Mouse (Mus musculus): ENCODE data around the gene Syde2.
"Not testable (repeated sequence)": the region's sequence is repeated elsewhere in the genome, so short reads cannot be mapped to it uniquely, and the experiment has no call there.

The Syde2 gene

DNA sequence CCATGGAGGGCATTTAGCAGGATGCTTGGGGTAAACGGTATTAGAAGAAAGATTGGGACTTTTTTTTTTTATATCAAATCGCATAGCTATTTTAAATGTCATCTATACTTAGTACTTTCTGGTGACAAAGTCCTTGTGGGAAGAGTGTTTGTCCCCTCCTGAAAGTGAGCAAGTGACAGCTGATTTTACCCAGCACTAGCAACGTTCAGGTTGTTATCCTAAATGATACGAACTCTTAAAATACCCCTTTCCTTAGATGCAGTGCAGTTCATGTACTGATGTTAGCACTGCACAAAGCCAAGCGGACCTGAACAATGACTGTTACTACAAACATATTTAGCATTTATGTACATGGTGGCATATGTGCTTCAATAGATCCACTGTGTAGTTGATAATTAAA is 20.9 kb upstream of the Syde2 start:
- DNase-seq (ENCODE audit: low read depth, low spot score), result no peak

DNA sequence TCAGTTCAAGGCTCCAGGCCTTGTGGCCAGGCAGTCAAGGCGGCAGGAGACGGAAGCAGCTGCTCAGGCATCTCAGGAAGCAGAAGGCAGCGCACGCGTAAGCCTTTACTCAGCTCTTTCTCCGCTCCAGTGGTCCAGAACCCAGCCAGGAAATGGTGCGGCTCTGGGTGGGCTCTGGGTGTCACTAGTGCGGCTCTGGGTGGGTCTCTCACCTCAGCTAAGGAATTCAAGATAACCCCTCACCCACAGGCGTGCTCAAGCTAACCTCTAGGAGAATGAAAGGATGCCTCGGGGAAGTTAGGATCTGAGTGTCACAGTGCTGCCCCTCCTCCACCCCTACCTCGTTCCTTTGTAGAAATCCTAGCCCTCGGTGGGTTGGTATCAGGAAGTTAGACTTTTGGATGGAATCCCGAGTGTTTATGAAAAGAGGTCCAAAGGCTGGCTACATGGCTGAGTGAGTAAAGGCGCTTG is 18.6 kb upstream of the Syde2 start:
- DNase-seq (ENCODE audit: low read depth, low spot score), result no peak

DNA sequence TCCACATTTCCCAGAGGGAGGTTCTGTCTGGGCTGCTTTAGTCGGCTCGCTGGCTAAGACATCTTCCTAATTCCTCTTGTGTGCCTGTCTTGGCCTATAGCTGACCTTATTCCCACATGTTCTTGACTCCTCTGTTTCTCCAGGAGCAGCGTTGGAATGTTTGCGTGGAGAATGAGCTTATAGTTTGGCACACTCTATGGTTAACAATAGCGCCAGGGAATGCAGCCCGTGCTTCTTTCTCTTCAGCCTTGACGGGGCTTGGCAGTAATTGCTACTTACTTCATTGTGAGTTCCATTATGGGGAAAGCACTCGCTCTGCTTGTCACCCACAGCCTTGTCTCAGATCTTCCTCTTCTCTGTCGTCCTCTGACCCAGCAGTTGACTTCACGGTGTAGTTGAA is 16.2 kb upstream of the Syde2 start:
- DNase-seq (ENCODE audit: low read depth, low spot score), result no peak

DNA sequence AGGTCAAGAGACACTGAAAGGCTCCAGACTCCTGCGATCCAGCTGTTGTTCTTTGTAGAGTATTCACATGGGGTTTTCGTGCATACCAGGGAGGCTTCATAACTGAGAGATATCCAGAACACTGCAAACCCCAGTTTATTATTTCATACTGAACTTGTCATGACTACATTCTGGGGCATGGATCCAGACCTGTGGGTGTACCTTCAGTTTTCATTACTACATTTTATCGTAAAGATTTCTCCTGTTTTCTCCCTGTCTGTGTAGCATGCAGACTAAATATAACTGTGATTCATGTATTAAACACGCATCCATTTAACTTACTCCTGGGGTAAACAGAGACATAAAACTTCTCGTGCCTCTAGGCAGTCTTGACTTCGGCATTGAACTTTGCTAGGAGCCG is 12.7 kb upstream of the Syde2 start:
- DNase-seq (ENCODE audit: low read depth, low spot score), result no peak

DNA sequence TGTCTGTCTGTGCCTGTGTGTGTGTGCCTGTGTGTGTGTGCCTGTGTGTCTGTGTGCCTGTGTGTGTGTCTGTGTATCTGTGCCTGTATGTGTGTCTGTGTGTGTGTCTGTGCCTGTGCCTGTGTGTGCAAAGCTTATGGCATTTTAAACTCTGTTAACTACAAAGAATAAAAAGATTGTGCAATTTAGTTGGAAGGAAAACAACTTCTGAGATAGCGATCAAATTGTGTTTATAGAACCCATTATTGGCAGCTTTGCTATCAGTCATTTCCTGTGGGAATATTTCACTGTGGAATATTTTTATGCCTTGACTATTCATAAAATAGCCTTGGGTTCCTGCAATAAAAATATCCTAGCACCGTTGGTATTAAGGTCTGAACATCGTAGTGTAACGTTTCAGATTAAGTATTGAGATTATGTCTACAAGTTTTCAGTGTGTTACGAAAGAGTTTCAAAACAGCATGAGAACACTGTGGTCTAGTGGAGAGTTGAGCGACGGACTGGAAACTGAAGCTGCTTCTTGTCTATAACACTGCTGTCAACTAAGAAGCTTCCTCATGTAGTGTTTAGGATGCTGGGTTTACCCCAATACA is 2.2 kb upstream of the Syde2 start:
- no peak for DNase-seq (ENCODE audit: low read depth, low spot score)

DNA sequence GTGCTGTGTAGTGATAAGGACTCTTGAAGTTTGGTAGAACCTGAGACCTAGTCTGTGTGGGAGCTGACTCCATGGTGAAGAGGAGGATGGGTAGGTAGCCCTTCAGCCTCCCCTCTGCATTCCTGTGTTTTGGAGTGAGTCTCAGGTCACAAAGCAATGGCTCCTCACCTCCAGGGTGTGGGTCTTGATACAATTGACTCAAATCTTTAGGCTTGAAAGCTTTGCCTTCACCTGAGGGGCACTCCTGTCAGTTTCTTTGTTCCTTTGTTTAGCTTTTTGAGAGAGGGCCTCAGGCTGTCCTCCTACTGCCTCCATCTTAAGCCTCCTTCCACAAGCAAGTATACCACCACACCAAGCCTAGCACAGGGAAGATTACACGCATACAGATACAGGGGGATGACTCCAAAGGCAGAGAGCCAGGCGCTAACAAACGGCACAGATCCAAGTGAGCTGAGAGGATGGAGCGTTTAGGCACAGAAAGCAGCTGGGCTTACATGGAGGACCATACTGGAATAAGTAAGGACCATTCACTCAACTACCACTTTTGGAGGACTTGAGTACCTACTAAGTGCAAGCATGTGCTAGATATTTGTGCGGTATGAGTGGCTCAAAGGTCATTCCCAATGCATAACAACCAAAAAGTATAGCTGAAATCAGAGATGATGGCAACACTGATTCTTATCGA is 1.2 kb upstream of the Syde2 start:
- no peak for DNase-seq (ENCODE audit: low read depth, low spot score)

DNA sequence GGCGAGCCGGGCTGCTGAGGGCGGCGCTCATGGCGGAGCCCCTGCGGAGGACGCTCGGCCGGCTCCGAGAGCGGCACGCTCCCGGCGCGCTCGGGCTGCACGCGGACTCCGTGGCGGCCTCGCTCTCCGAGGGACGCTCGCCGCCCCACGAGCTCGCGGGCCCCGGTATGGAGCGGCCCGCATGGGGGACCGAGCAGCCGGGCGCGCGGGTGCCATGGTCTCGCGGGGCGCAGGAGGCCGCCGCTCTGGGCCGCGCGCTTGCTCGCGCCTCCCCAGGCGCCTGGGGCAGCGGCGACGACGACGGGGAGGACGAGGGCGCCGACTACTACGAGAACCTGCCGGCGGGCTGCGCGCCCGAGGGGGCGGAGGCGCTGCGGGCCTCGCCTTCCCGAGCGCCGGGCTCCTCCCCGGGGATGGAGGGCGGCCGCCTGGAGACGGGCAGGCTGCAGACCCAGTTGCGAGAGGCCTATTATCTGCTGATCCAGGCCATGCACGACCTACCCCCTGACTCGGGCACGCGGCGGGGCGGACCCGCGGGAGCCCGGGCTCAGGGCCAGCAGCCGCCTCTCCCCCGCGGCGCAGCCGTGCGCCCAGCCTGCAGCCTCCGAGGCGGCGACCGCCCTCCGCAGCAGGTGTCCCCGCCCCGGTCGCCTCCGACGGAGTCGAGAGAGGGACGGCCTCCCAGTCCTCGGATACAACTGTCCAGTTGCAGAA is 457 bp downstream of the Syde2 start:
- DNase-seq (ENCODE audit: low read depth, low spot score), result no peak

DNA sequence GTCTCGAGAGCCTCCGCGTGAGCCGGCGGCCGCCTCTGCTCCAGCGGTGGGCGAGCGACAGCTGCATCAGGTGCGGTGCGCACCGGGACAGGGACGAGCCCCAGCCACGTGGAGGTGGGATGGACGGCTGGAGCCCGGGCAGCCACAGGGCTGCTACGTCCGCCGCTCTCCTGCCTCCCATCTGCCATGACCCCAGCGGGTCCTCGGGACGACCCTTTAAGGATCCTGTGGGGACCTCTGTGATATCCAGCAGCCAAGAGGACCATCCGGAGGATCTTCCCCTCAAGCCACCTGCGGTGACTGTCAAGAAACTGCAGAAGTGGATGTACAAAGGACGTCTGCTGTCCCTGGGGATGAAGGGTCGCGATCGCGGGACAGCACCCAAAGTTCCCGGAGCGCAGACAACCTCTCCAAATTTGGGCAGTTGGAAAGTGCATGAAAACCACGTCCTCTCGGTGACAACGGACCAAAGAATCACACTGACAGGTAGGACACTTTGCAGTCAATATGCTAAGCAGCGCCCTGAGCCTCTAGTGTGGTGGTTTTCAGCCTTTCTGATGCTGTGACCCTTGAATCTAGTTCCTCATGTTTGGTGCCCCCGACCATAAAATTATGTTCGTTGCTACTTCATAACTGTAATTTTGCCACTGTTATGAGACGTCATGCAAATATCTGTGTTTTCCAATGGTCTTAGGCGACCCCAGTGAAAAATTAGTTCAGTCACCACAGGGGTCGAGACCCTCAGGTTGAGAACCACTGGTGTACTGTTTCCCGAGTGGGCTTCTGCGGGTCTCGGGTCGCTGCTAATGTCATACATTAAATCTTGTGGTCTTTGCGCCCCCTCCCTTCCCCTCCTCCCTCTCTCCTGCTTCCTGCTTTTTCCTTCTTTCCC is 1.3 kb downstream of the Syde2 start:
- DNase-seq (ENCODE audit: low read depth, low spot score), result no peak

DNA sequence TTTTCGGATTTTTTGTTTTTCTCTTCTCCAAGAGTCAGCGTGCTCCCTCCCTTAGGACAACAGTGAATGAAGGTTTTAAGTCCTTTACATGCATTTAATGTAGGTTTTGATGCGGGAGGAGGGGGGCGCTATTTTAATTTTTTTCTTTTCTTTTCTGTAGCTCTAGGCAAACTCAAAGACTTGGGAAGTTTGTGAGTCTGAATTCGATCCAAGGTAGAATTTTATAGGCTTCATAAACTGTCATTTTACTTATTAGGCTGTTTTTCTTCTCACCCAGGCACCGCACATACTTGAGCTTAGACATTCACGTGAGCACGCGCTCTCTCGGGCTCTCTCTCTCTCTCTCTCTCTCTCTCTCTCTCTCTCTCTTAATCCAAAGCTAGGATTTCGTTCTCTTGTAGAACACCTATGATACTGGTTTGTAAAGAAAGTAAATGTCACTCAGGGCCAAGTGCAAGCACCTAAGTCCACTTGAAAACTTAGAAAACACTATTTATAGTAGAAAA is 2.0 kb downstream of the Syde2 start:
- DNase-seq (ENCODE audit: low read depth, low spot score), result no peak

DNA sequence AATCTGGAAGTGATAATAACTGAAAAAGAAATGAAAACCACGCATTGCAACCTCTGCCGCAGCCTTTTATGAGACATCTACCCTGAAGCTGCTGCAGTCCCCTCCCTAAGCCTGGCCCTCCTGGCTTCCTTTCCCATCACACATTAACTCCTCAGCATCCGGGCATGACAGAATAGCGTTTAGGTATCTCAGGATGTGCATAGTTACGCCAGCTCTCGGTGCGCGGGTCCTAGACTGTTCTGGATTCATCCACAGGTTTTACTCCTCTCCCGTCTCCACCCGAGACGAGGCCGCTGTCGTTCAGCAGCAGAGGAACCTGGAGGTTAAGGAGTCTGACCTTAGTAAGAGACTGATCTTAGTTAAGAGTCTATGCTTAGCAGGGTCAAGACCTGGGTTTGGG is 3.5 kb downstream of the Syde2 start:
- no peak for DNase-seq (ENCODE audit: low read depth, low spot score)

DNA sequence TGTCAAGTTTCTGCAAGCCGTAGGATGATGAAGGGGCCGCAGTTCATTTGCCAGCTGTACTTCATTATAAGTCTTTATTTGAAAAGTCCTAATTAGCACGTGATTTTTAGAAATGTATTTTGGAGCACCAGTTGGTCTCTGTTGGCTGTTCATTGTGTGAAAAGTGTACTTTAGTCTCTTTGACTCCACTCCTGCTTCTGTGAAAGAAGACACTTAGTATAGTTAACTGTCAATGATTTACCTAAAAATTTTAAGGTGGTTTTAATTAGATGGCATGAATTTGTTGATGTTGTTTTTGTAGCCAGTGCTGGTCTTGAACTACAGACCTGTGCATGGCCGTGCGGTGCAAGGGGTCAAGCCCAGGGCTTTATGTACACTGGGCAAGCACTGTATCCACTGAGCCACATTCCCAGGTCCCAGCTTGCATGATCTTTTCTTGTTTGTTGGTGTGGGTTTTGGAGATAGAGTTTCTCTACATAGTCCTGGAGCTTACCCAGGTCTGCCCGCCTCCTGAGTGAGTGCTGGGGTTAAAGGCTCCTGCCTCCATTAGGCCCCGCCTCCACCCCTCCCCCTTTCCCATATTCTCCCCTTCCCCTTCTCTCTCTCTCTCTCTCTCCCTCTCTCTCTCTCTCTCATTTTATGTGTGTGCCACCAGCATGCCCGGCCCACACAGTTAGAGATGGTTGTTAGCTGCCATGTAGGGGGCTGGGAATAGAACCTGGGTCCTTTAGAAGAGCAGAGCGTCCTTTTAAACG is 4.5 kb downstream of the Syde2 start:
- no peak for DNase-seq (ENCODE audit: low read depth, low spot score)

DNA sequence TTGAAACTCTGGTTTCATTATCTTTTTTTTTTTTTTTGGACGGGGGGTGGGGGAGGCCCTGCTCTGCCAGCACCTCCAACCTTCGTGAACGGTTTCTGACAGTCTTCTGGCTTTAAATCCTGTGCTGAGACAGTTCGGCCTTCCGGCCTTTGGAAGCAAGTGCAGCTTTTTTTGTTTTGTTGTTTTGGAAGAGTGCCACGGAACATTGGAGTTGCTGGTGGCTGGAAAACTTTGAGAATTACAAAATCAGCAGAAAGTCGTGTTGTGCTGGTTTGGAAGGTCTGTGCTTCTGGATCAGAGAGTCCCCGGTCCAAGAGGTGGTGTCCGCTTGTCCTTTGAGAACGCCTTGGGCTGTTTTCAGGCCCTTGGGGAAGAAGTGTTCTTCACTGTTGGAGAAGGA is 5.1 kb downstream of the Syde2 start:
- no peak for DNase-seq (ENCODE audit: low read depth, low spot score)

DNA sequence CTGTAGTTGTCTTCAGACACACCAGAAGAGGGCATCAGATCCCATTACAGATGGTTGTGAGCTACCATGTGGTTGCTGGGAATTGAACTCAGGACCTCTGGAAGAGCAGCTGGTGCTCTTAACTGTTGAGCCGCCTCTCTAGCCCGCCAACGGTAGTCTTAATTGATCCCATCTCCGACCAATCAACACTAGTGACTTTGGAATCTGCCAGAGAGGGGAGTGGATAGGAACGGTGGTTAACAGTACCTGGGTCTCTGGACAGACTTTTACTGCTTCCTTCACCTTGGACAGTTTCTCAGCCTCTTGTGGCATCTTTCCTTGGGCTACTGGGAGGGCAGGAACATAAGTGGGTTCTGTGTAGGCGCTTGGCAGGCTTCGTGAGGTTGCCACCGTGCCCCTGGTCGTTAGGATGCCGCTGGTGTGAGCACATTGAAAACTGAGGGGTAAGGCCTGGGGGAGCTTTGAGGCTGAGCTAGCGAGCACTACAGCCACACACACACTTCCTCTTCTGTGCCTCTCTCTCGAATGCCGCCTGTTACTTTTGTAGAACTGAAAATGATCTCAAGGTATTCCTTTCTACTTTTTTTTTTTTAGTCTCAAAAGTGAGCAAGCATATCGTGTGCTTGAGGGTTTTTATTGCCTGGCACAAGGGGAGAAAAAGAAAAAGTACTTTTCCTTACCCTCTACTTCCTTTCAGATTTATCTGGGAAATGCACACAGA is 6.0 kb downstream of the Syde2 start:
- DNase-seq (ENCODE audit: low read depth, low spot score), result no peak

DNA sequence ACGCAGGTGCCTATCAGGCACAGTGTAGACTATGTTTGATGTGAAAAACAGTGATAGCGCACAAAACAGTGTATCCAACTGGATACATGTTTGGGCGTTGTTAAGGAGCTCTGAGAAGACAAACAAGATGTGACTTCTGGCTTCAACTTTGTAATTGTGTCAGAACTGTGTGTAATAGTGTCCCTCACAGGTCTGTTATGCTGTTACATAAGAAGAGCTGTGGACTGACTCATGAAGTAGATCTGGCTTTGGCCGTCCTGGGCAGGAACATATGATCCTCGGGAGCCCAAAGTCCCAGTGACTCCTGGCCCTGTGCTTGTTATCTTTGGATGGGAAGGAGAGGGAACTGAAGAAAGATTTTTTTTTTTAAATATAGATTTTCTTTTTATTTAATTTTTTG is 7.8 kb downstream of the Syde2 start:
- DNase-seq (ENCODE audit: low read depth, low spot score), result no peak

DNA sequence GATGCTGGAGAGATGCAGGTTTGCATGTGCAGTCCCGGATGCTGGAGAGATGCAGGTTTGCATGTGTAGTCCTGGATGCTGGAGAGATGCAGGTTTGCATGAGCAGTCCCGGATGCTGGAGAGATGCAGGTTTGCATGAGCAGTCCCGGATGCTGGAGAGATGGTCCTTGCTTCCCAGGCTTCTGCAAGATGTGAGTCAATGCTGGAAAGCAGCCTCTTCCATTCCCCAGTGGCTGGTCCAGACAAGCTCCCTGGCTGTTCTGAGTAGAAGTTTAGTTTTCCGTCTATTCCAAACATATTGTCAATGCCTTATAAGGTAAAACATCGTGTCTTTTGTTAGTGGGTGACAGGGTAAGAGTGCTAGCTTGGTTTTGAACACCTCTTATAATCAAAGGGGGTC is 8.9 kb downstream of the Syde2 start:
- not testable (repeated sequence) for DNase-seq (ENCODE audit: low read depth, low spot score)

DNA sequence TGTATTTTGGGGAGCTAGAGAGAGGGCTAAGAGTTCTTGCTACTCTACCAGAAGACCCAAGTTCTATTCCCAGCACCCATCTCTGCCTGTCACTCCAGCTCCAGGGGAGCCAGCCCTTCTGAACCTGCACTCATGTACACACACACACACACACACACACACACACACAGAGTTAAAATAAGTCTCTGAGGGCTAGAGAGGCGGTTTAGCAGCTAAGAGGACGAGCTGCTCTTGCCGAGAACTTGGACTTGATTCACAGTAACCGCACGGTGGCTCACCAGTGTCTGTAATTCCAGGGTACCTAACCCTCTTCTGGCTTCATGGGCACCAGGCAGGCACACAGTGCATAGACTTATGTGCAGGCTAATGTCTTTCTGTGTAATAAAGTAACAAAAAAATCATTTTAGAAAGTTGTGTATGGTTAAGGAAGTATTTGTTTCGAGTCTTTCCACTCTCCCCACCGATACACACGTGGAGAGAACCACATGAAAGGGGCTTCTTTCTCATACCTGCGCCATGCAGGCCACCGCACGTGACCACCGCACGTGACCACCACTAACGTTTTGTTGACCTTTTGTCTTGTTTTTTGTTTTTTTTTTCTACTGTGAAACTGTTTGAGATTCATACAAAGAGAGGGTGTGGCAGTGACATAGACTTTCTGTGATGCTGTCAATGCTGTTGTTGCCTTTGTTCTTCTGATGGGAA is 16.8 kb downstream of the Syde2 start:
- DNase-seq (ENCODE audit: low read depth, low spot score), result no peak

DNA sequence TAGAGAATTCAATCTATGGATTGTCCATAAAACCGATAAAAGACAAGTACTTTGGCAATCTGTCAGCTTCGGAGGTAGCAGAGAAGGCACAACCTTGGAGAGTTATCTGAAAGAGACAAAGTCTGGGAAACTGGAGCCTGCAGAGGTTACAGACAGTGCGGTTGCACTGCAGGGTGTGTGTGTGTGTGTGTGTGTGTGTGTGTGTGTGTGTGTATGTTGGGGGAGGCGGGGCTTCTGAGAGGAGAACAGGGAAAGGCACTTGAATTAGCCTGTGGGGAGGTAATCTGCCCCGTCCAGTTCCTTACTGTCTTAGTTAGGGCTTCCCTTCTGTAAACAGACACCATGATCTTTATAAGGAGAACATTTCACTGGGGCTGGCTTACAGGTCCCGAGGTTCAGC is 20.2 kb downstream of the Syde2 start:
- DNase-seq (ENCODE audit: low read depth, low spot score), result no peak

DNA sequence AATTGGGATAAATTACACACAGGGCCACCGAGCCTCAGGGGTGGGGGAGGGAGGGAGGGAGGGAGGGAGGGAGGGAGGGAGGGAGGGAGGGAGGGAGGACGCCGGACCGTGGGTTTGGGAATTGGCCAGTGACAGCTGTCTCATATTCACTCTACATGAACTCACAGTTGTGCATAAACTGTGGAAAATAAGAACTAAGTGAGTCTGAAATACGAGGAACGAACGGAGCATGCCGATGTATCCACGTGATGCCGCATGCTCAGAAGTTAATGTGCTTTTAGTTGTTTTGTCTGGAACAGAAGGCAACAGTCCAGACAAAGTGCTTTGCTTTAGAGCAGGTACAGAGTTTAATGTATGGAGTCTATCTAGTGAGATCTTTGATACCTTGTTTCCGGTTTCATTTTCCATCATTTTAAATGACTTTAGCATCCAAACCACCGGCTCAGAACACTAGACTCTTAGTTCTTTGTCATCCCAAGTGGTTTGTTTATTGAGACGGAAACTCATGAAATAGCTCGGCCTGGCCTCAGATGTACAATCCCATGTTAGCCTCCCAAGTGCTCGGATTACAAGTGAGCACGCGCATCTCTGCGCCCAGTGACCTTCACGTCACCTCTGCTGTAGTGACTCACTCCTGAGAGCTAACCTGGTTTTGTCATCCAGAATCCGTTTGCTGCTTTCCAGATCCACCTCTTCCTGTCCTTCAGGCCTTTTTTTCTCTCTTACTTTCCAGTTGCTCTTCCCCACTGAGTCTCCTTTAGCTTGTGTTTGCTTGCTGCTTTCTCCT is 22.4 kb downstream of the Syde2 start:
- DNase-seq (ENCODE audit: low read depth, low spot score), result no peak

DNA sequence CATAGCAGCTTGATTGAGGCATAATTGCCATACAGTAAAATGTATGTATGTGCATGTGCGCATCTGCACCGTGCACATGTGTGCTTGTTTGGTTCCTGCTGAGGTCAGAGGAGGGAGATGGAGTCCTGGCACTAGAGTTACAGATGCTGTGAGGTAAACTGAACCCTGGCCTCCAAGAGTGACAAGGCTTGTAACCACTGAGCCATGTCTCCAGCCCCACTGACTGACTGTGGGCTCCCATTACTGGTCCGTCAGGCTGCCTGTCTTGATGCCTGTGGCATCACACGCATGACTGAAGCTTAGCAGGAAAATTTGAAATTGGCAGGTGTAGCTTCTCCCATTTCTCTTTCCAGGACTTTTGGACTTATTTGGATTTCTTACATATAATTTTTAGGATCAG is 23.1 kb downstream of the Syde2 start:
- no peak for DNase-seq (ENCODE audit: low read depth, low spot score)
